Mouse (Mus musculus) thymus, postnatal 4 days (tissue): ENCODE results near the gene Pim1.
A peak's percentile ranks its signal among the peaks of the same experiment; 100 is the strongest.
"Not testable (repeated sequence)": the region's sequence is repeated elsewhere in the genome, so short reads cannot be mapped to it uniquely, and the experiment has no call there.

Source experiments
- DNase-seq: peaks from one replicate; pipeline ENCODE4 v3.0.0; 2021

The Pim1 gene

DNA sequence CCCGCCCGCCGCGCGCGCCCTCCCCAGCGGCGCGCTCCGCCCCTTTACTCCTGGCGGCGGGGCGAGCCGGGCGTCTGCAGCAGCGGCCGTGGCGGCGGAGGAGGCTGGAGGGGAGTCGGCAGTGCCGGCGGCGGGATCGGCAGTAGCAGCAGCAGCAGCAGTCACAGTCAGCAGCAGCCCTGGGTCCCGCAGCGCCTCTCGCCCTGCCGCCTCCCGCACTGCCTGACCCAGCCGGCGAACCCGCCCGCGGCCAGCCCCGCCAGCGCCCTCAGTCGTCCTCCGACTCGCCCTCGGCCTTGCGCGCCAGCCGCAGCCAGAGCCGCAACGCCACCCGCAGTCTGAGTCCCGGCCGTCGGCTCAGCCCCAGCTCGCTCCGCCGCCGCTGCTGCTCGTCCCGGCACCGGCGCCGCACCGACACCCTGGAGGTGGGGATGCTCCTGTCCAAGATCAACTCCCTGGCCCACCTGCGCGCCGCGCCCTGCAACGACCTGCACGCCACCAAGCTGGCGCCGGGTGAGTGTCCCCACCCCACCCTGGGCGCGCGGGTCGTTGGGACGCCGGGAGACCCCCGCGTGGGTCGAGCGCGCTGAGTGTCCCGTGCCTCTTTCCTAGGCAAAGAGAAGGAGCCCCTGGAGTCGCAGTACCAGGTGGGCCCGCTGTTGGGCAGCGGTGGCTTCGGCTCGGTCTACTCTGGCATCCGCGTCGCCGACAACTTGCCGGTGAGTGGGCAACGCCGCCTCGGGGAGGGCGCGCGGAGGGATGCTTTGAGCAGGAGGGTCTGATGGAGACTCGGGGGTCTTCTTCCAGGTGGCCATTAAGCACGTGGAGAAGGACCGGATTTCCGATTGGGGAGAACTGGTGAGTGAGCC is at the start of gene Pim1:
TSS of gene Pim1 (plus strand) at position 41 of the 869 bp plus-strand sequence.
- DNase-seq: peak; percentile 80

GRCm38 (mm10) chr17:29441562-29441961 is 49.0 kb upstream of the Pim1 start:
- no peak for DNase-seq

GRCm38 (mm10) chr17:29442131-29442557 is 48.4 kb upstream of the Pim1 start:
- DNase-seq: no peak

GRCm38 (mm10) chr17:29443724-29444123 is 46.8 kb upstream of the Pim1 start:
- no peak for DNase-seq

DNA sequence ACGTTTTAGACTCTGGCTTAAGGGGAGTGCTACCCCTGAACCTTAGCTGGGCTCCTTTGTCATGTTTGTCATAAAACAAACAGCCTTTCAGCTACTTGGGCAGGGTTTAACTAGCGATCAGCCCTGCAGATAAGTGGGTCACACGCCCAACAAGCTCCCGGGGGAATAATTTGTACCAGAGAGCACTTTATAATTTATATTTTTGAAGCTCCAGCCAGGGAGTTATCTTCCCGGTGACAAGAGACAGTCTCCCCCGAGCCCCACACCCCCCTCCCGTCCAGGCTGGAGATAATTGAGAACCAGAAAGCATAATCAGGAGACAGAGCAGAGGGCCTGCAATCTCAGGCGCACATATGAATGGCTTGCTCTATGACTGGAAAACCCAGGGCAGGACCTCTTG is 45.5 kb upstream of the Pim1 start:
- DNase-seq: no peak

GRCm38 (mm10) chr17:29447323-29447722 is 43.2 kb upstream of the Pim1 start:
- DNase-seq: no peak

DNA sequence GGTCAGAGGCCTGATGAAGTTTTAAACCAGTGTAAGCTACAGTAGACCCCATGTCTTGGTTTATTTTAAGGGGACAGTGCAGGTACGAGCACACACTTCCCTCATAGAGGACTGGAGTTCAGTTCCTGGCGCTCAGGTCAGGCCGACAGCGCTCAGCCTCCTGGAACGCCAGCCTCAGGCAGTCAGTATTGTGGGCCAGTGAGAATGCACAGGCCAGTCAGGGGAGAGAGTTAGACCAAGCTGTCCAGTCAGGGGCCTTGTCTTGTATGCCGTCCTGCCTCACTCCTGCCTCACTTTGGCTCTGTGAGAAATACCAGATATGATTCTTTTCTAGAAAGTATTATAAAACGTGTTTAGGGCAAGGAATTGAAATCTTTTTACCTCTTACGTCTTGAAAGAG is 42.5 kb upstream of the Pim1 start:
- no peak for DNase-seq

DNA sequence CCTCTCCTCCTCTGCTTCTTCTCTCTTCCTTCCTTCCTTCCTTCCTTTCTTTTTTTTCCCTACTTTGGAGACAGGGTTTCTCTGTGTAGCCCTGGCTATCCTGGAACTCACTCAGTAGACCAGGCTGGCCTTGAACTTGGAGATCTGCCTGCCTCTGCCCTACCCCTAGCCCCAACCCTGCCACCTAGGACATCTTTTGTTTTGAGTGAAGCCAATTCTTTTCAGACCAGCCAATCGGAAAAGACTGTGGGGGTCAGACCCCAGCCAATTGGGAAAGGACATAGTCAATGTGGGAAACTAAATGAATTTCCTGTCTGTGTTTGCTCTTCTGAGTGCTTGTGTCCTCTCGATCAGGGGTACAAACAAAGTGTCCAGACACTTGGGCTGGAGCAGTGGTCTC is 42.0 kb upstream of the Pim1 start:
- no peak for DNase-seq

DNA sequence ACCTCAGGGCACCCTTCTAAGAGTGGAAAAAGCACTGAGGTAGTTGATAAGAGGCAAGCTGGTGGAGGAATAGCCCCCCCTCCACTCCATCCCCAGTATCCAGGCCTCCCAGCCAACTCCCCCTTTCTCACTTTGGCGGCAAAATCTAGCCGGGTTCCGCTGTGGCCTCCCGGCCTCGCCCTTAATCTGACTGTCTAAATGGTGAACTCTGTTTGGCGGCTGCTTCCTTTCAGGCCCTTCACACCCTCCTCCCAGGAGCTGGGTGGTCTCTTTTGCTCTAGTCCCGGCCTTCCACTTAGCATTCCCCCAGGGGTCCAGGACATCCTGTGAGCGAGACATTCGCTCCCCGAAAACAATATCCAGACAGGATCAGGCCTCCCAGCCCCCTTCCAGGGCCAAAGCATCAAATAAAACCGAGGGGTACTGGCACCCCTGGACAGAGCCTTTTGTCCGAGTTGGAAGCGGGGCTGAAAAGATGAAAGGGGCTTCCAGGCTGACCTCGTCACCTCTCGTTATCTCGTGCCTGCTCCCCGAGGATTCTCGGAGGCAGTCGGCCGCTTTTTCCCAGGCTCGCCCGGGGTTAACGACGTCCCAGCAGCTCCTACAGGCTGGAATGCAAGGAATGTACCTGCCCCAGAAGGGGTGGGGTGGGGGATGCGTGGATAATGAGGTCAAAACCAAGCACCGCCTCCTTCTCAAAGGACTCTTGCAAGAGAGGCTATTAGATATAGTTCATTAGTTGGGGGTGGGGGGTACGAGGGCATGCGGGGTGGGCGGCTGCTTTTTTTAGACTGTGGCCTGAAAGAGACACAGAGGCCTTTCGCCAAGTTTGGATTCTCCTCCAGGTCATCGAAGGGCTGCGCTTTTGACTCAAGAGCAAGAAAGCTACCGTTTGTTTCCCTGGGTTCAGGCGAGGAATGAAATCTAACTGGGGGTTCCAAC is 39.4 kb upstream of the Pim1 start:
- no peak for DNase-seq

DNA sequence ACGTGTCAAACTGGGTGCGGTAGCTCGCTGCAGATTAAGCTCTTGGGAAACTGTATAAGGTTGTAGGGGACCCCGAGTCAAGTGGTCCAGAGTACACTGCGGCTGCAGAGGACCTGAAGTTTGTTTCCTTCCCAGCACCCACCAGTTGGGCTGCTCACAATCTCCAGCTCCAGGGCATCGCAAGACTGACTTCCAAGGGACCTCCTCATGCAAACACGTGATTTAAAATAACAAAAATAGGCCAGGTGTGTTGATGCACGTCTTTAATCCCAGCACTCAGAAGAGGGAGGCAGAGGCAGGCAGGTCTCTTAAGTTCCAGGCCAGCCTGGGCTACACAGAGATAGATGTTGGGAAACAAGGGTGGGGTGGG is 38.7 kb upstream of the Pim1 start:
- no peak for DNase-seq

GRCm38 (mm10) chr17:29454119-29454518 is 36.4 kb upstream of the Pim1 start:
- not testable (repeated sequence) for DNase-seq

DNA sequence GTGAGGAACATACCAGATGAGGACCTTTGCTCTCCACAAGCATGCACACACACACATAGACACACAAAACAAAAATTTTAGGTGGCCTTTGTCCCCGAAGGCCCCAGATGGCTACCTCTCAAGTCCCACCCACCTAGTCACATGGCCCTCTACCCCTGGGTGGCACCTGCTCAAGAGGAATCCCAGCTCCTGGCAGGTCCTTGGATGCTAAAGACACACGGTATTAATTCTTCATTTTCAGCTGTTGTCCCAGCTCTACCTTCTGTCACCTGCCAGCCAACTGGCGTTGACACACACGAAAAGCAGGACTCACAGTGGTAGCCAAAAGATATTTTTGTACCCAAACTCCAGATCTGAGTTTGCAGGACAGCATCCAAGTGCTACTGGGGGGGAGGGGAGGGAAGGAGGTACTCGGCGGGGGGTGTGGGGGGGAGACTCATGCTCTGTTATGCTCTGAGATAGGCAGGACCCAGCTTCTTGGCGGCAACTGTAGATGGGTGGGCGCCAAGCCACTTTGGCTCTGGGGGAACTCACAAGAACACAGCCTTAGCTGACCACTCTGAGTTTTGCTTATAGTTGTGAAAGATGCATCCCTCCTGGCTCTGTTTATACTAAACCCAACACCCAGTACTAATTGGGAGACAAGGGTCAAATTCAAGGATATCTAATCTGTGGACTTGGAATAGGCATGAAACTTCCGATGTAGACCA is 35.0 kb upstream of the Pim1 start:
- no peak for DNase-seq

DNA sequence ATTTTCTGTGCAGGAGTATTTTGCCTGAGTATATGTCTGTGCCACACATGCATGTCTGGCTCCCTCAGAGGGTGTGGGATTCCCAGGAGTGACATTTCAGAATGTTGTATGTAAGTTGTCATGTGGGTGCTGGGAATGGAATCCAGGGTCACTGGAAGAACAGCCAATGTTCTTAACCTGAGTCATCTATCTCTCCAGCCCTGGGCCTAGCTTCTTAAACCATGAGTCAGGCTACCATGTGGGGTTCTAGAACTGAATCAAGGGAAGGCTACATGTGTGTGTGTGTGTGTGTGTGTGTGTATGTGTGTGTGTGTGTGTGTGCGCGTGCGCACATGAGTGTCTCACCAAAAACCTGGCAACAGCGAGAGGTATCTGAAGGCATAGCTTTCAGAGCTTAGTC is 34.1 kb upstream of the Pim1 start:
- no peak for DNase-seq

DNA sequence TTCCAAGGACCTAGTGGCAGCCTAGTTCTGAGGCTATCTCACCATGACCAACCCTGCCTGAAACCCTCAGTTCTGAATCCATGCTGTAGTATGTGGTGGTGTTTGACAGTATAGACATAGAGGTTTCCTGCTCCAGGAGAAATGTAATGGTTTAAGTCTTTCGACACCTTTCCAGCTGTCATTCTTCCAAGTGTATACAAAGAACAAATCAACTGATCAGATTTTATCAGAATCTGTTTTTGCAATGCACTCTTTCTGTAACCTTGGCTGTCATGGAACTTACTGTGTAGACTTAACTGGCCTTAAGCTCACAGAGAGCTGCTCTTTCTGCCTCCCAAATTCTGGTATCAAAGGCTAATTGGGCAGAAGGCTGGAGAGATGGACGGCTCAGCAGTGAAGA is 33.6 kb upstream of the Pim1 start:
- no peak for DNase-seq

DNA sequence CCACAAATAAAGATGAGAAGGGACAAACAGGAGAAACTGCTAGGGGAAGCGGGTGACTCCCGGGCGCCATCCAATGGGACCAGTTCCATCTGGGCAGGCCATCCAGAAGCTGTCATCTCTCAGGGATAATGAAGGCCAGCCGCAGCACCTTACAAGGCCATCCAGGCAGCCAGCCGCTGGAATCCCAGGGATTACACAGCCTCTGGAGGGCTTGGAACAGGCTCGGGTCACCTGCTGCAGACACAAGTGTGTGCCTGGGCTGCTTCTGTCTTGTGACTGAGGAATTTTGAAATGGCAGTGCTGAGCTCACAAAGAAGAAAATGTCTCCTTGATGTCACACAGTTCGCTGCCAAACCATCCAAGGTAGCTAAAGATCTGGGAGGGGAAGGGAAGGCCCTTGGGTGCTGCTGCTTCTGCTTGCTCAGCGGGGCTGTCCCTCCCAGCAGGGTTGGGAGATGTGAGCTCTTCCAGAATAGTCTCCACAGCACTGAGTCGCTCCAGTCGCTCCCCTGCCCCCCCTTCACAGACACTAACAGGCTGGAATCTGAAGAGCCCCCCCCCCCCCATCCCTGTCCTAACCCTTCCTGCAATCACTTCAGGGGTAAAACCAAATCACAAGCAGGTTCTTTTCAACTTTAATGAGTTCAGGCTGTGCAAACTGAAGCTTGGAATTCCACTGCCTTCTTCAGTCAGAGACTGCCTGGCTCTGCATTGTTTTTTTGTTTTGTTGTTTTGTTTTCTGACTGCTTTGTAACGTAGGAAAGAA is 32.6 kb upstream of the Pim1 start:
- DNase-seq: no peak

GRCm38 (mm10) chr17:29459321-29460118 is 31.0 kb upstream of the Pim1 start:
- peak; percentile 38 for DNase-seq

DNA sequence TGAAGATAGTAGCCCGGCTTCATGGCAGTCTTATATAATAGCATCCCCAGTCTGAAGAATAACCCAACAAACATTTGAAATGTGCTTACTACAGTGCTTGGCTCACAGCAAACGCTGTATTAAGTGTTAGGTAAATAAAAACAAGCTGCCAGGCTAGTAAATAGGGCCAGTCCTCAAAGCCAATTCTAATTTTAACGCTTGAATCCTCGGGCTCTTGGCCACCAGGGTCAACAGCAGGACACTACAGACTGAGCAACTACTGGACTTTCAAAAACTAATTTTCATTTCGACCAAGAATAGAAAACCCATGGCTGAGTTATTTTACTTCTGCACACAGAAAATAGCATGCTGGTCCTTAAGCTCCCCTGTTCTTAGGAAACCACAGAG is 30.4 kb upstream of the Pim1 start:
- no peak for DNase-seq

DNA sequence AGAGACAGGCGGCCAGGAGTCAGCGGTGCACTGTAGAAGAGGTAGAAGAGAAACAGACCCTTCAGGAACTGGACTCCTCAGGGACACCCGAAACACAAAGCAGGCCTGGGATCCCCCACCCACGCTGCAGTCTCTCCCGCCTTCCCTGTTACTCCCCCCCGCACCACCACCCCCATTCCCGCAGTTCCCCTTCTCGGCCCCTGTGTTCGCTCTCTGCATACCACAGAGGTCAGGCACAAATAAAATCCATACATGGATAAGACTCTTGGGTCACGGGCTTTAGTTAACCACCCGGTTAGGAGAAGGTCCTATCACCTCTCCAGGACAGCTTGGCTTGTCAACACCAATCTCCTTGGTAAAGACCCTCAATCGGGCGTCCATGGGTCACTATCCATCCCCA is 26.9 kb upstream of the Pim1 start:
- no peak for DNase-seq

DNA sequence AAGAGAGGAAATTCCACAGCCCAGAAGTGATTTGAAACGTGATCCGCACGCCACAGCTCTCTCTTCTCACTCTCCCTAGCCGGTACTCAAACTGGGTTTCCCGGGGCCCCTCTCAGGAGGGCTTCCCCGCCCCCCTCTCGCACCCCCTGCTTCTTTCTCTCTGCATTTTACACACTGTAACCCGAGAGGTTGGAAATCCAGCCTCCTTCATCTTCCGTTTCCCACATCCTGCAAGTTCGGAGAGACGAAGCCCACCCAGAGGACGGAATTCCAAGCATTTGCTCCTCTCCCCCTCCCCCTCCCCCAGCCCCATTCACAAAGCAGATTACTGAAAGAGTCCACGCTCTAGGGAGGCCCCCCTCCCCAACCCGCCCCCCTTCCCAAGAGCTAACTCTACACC is 26.5 kb upstream of the Pim1 start:
- DNase-seq: no peak

DNA sequence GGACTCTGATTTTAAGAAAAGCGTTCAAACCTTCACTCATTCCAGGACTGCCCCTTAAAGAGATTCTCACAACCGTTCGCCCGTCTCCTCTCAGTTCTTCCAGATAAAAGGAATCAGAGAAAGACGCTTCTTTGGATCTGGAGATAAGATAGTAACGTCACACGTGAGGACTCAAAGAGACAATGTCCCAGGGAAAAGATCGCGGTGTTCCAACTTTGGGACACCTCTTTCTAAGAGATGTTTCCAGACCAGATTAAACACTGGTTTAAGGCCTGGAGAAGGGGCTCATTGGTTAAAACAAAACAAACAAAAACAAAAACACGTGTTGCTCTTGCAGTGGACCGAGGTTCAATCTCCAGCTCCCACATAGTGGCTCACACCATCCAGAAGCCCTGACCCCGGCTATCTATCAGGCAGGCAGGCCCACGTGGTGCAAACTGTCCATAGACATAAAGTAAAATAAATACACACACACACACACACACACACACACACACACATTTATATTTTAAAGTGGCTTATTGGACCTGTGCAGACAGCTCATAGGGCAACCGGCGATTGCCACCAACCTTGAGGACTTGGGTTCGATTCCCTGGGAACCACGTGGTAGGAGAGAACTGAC is 25.9 kb upstream of the Pim1 start:
- DNase-seq: no peak

GRCm38 (mm10) chr17:29465405-29466010 is 25.0 kb upstream of the Pim1 start:
- no peak for DNase-seq
